Mouse (Mus musculus) MN1 (cell line): ENCODE data around the gene Igf1r.

Source experiments
- DNase-seq: peaks from one replicate; pipeline ENCODE4 v3.0.0-alpha.2; 2016; ENCODE audit warnings: low spot score

Igf1r gene

GRCm38 (mm10) chr7:68119605-68120004, 167.0 kb downstream of the Igf1r start:
- no peak for DNase-seq

- DNase-seq, result no peak
Measured at GRCm38 (mm10) chr7:68122418-68122817, 169.8 kb downstream of the Igf1r start.

GRCm38 (mm10) chr7:68125347-68125746, 172.7 kb downstream of the Igf1r start:
- DNase-seq, result no peak

GRCm38 (mm10) chr7:68127799-68128261, 175.2 kb downstream of the Igf1r start:
- peak; percentile 51 for DNase-seq

GRCm38 (mm10) chr7:68128271-68128674, 175.6 kb downstream of the Igf1r start:
- no peak for DNase-seq

GRCm38 (mm10) chr7:68129077-68129511, 176.5 kb downstream of the Igf1r start:
- peak; percentile 99 for DNase-seq

GRCm38 (mm10) chr7:68129546-68130253, 177.1 kb downstream of the Igf1r start:
- peak; percentile 92 for DNase-seq

- DNase-seq, result no peak
Measured at GRCm38 (mm10) chr7:68130950-68131580, 178.4 kb downstream of the Igf1r start.

GRCm38 (mm10) chr7:68133679-68134078, 181.1 kb downstream of the Igf1r start:
- no peak for DNase-seq

GRCm38 (mm10) chr7:68134948-68135347, 182.3 kb downstream of the Igf1r start:
- no peak for DNase-seq

- no peak for DNase-seq
Measured at GRCm38 (mm10) chr7:68136056-68136455, 183.4 kb downstream of the Igf1r start.

GRCm38 (mm10) chr7:68139384-68139783, 186.8 kb downstream of the Igf1r start:
- DNase-seq, result no peak

GRCm38 (mm10) chr7:68140041-68140807, 187.6 kb downstream of the Igf1r start:
- DNase-seq, result no peak

- no peak for DNase-seq
Measured at GRCm38 (mm10) chr7:68144266-68144665, 191.6 kb downstream of the Igf1r start.

- DNase-seq, result no peak
Measured at GRCm38 (mm10) chr7:68148297-68149048, 195.8 kb downstream of the Igf1r start.

GRCm38 (mm10) chr7:68151892-68152291, 199.3 kb downstream of the Igf1r start:
- no peak for DNase-seq

- no peak for DNase-seq
Measured at GRCm38 (mm10) chr7:68152458-68152857, 199.8 kb downstream of the Igf1r start.

GRCm38 (mm10) chr7:68153269-68153668, 200.6 kb downstream of the Igf1r start:
- DNase-seq, result no peak

GRCm38 (mm10) chr7:68154588-68154987, 202.0 kb downstream of the Igf1r start:
- DNase-seq, result no peak

- DNase-seq, result peak; percentile 13
Measured at GRCm38 (mm10) chr7:68160094-68160791, 207.6 kb downstream of the Igf1r start.

- no peak for DNase-seq
Measured at GRCm38 (mm10) chr7:68164074-68164473, 211.4 kb downstream of the Igf1r start.
